Mouse (Mus musculus): ENCODE measurements around the gene BC028528. TPM values are rescaled to one million over a fixed set of nuclear protein-coding genes. Genes with fewer than 3 reads are reported as not detected.
"Not testable (repeated sequence)": the region's sequence is repeated elsewhere in the genome, so short reads cannot be mapped to it uniquely, and the experiment has no call there.

BC028528 gene
- polyA plus RNA-seq, 1 experiment, result 162 TPM

DNA sequence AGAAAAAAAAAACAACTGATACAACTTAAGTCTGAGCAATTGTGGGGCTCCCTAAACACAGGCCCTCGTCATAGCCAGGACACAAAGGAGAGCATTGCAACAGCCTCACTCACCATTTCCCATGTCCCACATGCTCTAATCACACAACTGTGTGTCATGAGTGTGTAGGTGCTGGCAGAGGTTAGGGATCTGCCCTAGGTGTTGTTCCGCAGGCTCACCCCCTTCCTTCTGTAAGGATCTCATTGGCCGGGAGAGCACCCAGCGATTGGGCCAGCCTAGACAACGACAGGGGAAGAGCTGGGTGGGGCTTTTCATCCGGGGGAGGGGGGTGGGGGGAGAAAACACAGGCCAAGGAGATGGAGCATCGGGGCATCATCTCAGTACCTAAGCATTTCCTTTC lies 28.2 kb downstream of the BC028528 start:
- no peak for TF ChIP-seq POLR2A (IDR thresholded peaks at IDR 0.05; ENCODE audit: borderline replicate concordance, low read depth, low read length)
- TF ChIP-seq CTCF (IDR thresholded peaks at IDR 0.05; ENCODE audit: low read depth, low read length), result no peak
- H3K4me3 ChIP-seq (ENCODE audit: insufficient read depth, low read length), result no peak overlapping the region
- no peaks in the 10 kb centered on the region for H3K4me1 ChIP-seq (ENCODE audit: control insufficient read depth, insufficient read depth, low read length)
- H3K27ac ChIP-seq (ENCODE audit: insufficient read depth, low read depth, low read length), result no peak overlapping the region

- no peaks in the 10 kb centered on the region for H3K4me1 ChIP-seq (ENCODE audit: control insufficient read depth, insufficient read depth, low read length)
- TF ChIP-seq CTCF (IDR thresholded peaks at IDR 0.05; ENCODE audit: low read depth, low read length) (no peak), POLR2A (IDR thresholded peaks at IDR 0.05; ENCODE audit: borderline replicate concordance, low read depth, low read length) (no peak)
- no peak overlapping the region for H3K27ac ChIP-seq (ENCODE audit: insufficient read depth, low read depth, low read length)
- H3K4me3 ChIP-seq (ENCODE audit: insufficient read depth, low read length), result no peak overlapping the region
These were observed 30.0 kb downstream of the BC028528 start for GRCm38 (mm10) chr3:95861796-95862195.

DNA sequence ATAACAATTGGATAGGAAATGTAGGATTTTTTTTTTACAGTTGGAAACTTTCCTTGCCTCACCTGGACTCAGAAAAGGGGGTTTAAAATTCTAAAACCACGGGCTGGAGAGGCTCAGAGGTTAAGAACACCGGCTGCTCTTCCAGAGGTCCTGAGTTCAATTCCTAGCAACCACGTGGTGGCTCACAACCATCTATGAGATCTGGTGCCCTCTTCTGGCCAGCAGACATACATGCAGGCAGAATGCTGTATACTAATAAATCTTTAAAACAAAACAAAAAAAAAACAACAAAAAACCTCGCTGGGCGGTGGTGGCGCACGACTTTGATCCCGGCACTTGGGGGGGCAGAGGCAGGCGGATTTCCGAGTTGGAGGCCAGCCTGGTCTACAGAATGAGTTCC lies 30.6 kb downstream of the BC028528 start:
- Histone ChIP-seq H3K27ac (ENCODE audit: insufficient read depth, low read depth, low read length) (no peak overlapping the region), H3K4me3 (ENCODE audit: insufficient read depth, low read length) (no peak overlapping the region), H3K4me1 (ENCODE audit: control insufficient read depth, insufficient read depth, low read length) (peaks cover under 1% of the 10 kb centered on the region; the same call in 1 of the 2 replicates)
- TF ChIP-seq POLR2A (IDR thresholded peaks at IDR 0.05; ENCODE audit: borderline replicate concordance, low read depth, low read length), result no peak
- peak; percentile 19; the same call in 1 of the 2 replicates for TF ChIP-seq CTCF (IDR thresholded peaks at IDR 0.05; ENCODE audit: low read depth, low read length)

DNA sequence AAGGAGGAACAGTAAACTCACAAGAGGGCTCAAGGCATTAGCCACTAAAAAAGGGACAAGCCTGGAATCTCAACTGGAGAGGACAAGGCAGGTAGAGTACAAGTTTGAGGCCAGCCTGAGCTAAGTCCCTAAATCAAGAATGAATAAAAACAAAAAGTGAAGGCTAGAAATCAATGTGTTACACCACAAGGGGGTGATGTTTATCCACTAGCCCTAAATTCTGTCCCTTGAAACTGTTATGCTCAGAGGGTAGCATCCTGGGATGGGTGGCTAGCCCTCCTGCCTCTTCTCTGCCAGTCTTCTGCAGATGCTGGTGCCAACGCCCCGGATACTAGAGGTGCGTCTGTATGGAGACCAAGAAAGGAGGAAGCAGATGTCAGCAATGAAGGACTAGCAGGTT lies 31.5 kb downstream of the BC028528 start:
- Histone ChIP-seq H3K27ac (ENCODE audit: insufficient read depth, low read depth, low read length) (no peak overlapping the region), H3K4me3 (ENCODE audit: insufficient read depth, low read length) (no peak overlapping the region), H3K4me1 (ENCODE audit: control insufficient read depth, insufficient read depth, low read length) (peaks cover 3% of the 10 kb centered on the region; the same call in 1 of the 2 replicates)
- TF ChIP-seq POLR2A (IDR thresholded peaks at IDR 0.05; ENCODE audit: borderline replicate concordance, low read depth, low read length), result no peak
- TF ChIP-seq CTCF (IDR thresholded peaks at IDR 0.05; ENCODE audit: low read depth, low read length), result no peak

- H3K4me1 ChIP-seq (ENCODE audit: control insufficient read depth, insufficient read depth, low read length); H3K4me3 ChIP-seq (ENCODE audit: insufficient read depth, low read length); H3K27ac ChIP-seq (ENCODE audit: insufficient read depth, low read depth, low read length): not testable (repeated sequence)
These were observed 33.5 kb downstream of the BC028528 start for GRCm38 (mm10) chr3:95858278-95858677.

DNA sequence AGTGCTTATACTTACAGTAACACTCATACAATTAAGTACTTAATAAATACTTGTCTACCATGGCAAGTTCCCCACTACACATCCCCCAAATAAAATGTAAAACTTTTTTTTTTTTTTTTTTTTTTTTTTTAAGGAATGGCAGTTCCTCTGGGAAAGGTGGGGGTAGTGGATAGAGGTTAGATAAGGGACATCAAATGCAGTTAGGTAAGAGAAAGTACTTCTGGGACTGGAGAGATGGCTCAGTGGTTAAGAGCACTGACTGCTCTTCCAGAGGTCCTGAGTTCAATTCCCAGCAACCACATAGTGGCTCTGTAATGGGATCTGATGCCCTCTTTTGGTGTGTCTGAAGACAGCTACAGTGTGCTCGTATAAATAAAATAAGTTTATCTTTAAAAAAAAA lies 34.8 kb downstream of the BC028528 start:
- H3K4me3 ChIP-seq (ENCODE audit: insufficient read depth, low read length); H3K4me1 ChIP-seq (ENCODE audit: control insufficient read depth, insufficient read depth, low read length): not testable (repeated sequence)

DNA sequence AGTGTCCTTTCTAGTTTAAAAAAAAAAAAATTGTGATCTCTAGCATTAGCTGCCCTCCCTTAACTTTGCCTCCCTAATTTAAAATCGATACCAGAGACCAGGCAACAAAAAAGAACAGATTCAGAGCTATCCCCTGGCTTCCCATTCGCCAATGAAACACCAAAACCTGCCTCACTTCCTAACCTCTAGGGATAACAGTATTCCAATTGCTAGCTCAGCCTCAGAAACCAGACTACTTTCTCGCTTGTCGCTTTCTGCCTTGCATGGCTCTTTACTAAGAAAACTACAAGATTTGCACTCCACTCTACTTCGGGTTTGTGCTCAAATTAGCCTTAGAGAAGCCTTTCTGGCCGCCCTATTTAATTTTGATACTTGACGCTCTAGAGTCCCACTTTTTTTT lies 35.7 kb downstream of the BC028528 start:
- TF ChIP-seq POLR2A (IDR thresholded peaks at IDR 0.05; ENCODE audit: borderline replicate concordance, low read depth, low read length) (no peak), CTCF (IDR thresholded peaks at IDR 0.05; ENCODE audit: low read depth, low read length) (no peak)
- H3K27ac ChIP-seq (ENCODE audit: insufficient read depth, low read depth, low read length), result peak overlapping the region; percentile 56
- H3K4me3 ChIP-seq (ENCODE audit: insufficient read depth, low read length), result peak overlapping the region; percentile 89
- H3K4me1 ChIP-seq (ENCODE audit: control insufficient read depth, insufficient read depth, low read length), result peaks cover 5% of the 10 kb centered on the region; the same call in 1 of the 2 replicates

More for the DNA sequence above, 34.8 kb downstream of the BC028528 start:
- not testable (repeated sequence) for H3K27ac ChIP-seq (ENCODE audit: insufficient read depth, low read depth, low read length)

DNA sequence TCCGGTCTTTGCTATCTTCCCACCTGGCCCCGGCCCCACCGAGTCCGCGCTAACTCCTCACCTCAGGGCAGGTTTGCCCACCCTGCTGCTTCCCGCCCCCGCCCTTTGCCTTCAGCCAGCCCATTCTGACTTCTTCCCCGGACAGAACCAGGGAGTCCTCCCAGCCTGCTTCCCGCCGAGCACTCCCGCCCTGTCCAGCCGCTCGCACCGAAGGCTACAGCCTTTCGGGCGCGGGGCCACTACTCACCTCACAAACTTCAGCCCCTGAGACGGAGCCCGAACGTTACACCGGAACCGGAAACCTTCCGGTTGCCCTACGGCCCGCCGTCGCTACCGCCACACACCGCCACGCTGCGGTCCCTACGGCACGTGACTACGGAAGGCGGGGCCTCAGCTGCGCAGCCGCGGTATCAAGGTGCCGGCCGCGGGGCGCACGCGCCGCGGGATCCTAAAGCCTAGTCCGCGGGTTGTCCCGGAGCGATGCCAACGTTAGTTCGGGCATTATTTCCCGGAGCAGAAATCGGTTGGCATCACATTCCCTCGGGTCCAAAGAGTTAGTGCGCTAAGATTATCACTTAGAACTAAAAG lies 36.2 kb downstream of the BC028528 start, which contains the start of gene Prpf3:
Gene Prpf3, minus strand, starts transcription at position 384 of the 588 bp plus-strand sequence.
- H3K4me3 ChIP-seq (ENCODE audit: insufficient read depth, low read length), result peak within 1 kb of the TSS; percentile 89
- H3K27ac ChIP-seq (ENCODE audit: insufficient read depth, low read depth, low read length), result peak within 1 kb of the TSS; percentile 56
- H3K4me1 ChIP-seq (ENCODE audit: control insufficient read depth, insufficient read depth, low read length), result peaks cover 5% of the 10 kb centered on the region; the same call in 1 of the 2 replicates
- TF ChIP-seq CTCF (IDR thresholded peaks at IDR 0.05; ENCODE audit: low read depth, low read length), result no peak
- no peak for TF ChIP-seq POLR2A (IDR thresholded peaks at IDR 0.05; ENCODE audit: borderline replicate concordance, low read depth, low read length)

- H3K27ac ChIP-seq (ENCODE audit: insufficient read depth, low read depth, low read length), result no peak overlapping the region
- H3K4me1 ChIP-seq (ENCODE audit: control insufficient read depth, insufficient read depth, low read length), result peaks cover 5% of the 10 kb centered on the region; the same call in 1 of the 2 replicates
- TF ChIP-seq CTCF (IDR thresholded peaks at IDR 0.05; ENCODE audit: low read depth, low read length), result no peak
- TF ChIP-seq POLR2A (IDR thresholded peaks at IDR 0.05; ENCODE audit: borderline replicate concordance, low read depth, low read length), result no peak
- no peak overlapping the region for H3K4me3 ChIP-seq (ENCODE audit: insufficient read depth, low read length)
These were observed 40.5 kb downstream of the BC028528 start for GRCm38 (mm10) chr3:95851317-95851716.

DNA sequence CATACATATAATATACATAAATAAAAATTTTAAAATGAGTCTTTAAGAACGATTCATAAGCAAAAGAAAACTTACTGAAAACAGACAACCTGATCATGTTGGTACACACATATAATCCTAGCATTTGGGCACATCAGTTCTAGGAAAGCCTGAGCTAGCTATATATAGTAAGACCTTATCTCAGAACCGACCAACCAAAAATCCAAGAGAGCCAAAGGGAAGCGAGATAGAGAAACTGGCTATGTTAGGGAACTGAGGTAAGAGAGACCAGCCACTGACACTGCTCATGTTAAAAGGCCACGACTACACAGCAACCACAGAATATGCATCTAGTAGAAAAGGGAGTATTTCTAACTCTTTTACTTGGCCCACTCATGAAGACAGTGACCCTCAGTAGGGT lies 41.2 kb downstream of the BC028528 start:
- no peak overlapping the region for H3K4me3 ChIP-seq (ENCODE audit: insufficient read depth, low read length)
- H3K4me1 ChIP-seq (ENCODE audit: control insufficient read depth, insufficient read depth, low read length), result 0 out of 2 replicates have a peak, but pooled peaks cover 2% of the 10 kb centered on the region
- no peak overlapping the region for H3K27ac ChIP-seq (ENCODE audit: insufficient read depth, low read depth, low read length)
- TF ChIP-seq CTCF (IDR thresholded peaks at IDR 0.05; ENCODE audit: low read depth, low read length), result no peak
- no peak for TF ChIP-seq POLR2A (IDR thresholded peaks at IDR 0.05; ENCODE audit: borderline replicate concordance, low read depth, low read length)

All from bone marrow macrophage, adult 2 months (primary cell).